Mouse (Mus musculus): ENCODE results near the gene Aox3. TPM values are rescaled to one million over a fixed set of nuclear protein-coding genes. Genes with fewer than 3 reads are reported as not detected.

Gene Aox3
- total RNA-seq, 1 experiment = 1.8 TPM

DNA sequence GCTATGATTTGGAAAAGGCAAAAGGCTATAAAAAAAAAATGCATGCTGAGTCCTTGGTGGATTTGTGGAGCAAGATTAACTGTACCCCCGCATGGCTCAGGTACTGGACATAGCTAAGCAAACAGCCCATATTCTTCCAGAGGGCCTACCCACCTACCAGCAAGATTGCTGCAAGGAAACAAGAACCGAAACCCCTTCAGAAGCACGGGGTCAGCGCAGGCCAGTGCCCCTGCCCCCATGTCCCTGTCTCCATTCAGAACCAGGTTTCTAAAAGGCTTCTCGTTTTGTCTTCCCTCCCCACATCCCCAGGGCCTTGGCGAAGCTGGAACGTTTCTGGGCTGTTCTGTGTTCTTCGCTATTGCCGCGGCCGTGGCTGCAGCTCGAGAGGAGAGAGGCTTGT, 81.4 kb downstream of the Aox3 start:
- H3K9ac ChIP-seq (ENCODE audit: insufficient read depth, low read depth, low read length, poor library complexity, severe bottlenecking) = no peak overlapping the region
- no peak overlapping the region for H3K4me3 ChIP-seq (ENCODE audit: insufficient read depth in 1 of 2, low read depth in 1 of 2, low read length in 2 of 2, poor library complexity in 1 of 2, severe bottlenecking in 1 of 2)
- H3K36me3 ChIP-seq (ENCODE audit: control insufficient read depth, insufficient read depth, low read length, poor library complexity, severe bottlenecking) = no peaks in the 10 kb centered on the region
- peaks cover 0 to 4% of the 10 kb centered on the region in 2 experiments; a peak in 1 of 4 replicates for H3K4me1 ChIP-seq (ENCODE audit: control insufficient read depth in 2 of 2, insufficient read depth in 2 of 2, low read length in 2 of 2, poor library complexity in 1 of 2)
- in situ Hi-C loops (cut with MboI; ENCODE audit: low sequenced_read_pairs in 2 of 2, unreplicated experiment in 2 of 2) = no loop called here
- H3K9me3 ChIP-seq (ENCODE audit: control insufficient read depth, insufficient read depth, low read depth, low read length) = no peaks in the 10 kb centered on the region
- no peak for TF ChIP-seq ZC3H11A (IDR thresholded peaks at IDR 0.05; ENCODE audit: borderline replicate concordance, low read depth, low read length)
- no peak for TF ChIP-seq MAFK (IDR thresholded peaks at IDR 0.05; ENCODE audit: insufficient read depth, low read depth, low read length)
- no peak for TF ChIP-seq CHD2 (IDR thresholded peaks at IDR 0.05; ENCODE audit: low read depth, low read length)
- no peak for TF ChIP-seq ZNF384 (IDR thresholded peaks at IDR 0.05; ENCODE audit: low read depth, low read length)
- TF ChIP-seq HCFC1 (IDR thresholded peaks at IDR 0.05; ENCODE audit: borderline replicate concordance, insufficient read depth, low read length) = no peak
- no peak overlapping the region for H3K27ac ChIP-seq (ENCODE audit: insufficient read depth, low read depth, low read length, poor library complexity, severe bottlenecking)
- DNase-seq (ENCODE audit: low read depth, low spot score) = no peak

DNA sequence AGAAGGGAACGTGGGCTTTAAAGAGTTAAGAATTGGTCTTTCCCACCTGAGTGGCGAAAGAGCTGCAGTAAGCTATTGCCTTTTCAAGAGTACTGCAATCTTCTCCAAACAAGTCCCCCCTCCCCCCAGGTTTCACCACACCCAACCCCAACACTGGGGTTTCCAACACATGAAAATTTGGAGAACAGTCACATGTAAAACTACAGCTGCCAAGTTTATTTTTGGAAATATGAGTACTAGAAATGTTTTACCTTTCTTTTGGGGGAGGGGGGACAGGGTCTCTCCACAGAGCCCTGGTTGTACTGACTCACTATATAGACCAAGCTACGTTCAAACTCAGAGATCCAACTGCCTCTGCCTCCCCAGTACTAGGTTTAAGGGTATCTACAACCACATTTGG, 82.1 kb downstream of the Aox3 start:
- no peaks in the 10 kb centered on the region for H3K9me3 ChIP-seq (ENCODE audit: control insufficient read depth, insufficient read depth, low read depth, low read length)
- DNase-seq (ENCODE audit: low read depth, low spot score) = no peak
- in situ Hi-C loops (cut with MboI; ENCODE audit: low sequenced_read_pairs in 2 of 2, unreplicated experiment in 2 of 2) = no loop called here
- H3K9ac ChIP-seq (ENCODE audit: insufficient read depth, low read depth, low read length, poor library complexity, severe bottlenecking) = no peak overlapping the region
- no peaks in the 10 kb centered on the region for H3K36me3 ChIP-seq (ENCODE audit: control insufficient read depth, insufficient read depth, low read length, poor library complexity, severe bottlenecking)
- no peak overlapping the region for H3K27ac ChIP-seq (ENCODE audit: insufficient read depth, low read depth, low read length, poor library complexity, severe bottlenecking)
- TF ChIP-seq MAFK (IDR thresholded peaks at IDR 0.05; ENCODE audit: insufficient read depth, low read depth, low read length) (no peak), ZC3H11A (IDR thresholded peaks at IDR 0.05; ENCODE audit: borderline replicate concordance, low read depth, low read length) (no peak), ZNF384 (IDR thresholded peaks at IDR 0.05; ENCODE audit: low read depth, low read length) (no peak), HCFC1 (IDR thresholded peaks at IDR 0.05; ENCODE audit: borderline replicate concordance, insufficient read depth, low read length) (no peak), CHD2 (IDR thresholded peaks at IDR 0.05; ENCODE audit: low read depth, low read length) (no peak)
- peaks cover 0 to 4% of the 10 kb centered on the region in 2 experiments; a peak in 1 of 4 replicates for H3K4me1 ChIP-seq (ENCODE audit: control insufficient read depth in 2 of 2, insufficient read depth in 2 of 2, low read length in 2 of 2, poor library complexity in 1 of 2)
- H3K4me3 ChIP-seq (ENCODE audit: insufficient read depth in 1 of 2, low read depth in 1 of 2, low read length in 2 of 2, poor library complexity in 1 of 2, severe bottlenecking in 1 of 2) = no peak overlapping the region

DNA sequence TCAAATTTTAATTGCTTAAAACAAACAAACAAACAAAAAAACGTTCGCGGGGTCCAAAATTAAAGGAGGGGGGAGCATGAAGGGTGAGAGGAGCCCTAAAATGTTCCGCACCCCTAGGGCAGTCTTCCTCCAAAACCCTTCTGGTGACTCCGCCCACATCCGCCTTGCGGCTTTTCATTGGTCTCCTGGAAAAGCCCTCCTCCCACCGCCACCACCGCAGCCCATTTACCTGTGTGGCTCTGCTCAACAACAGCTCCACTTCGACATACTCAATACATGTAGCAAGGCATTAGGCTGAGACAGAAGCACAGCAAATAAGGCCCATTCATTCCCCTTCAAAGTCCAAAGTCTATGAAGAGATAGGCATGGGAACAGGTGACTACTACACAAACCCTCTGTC, 82.6 kb downstream of the Aox3 start:
- DNase-seq (ENCODE audit: low read depth, low spot score) = no peak
- no peak for TF ChIP-seq HCFC1 (IDR thresholded peaks at IDR 0.05; ENCODE audit: borderline replicate concordance, insufficient read depth, low read length)
- no peak for TF ChIP-seq MAFK (IDR thresholded peaks at IDR 0.05; ENCODE audit: insufficient read depth, low read depth, low read length)
- no peak for TF ChIP-seq CHD2 (IDR thresholded peaks at IDR 0.05; ENCODE audit: low read depth, low read length)
- TF ChIP-seq ZNF384 (IDR thresholded peaks at IDR 0.05; ENCODE audit: low read depth, low read length) = no peak
- TF ChIP-seq ZC3H11A (IDR thresholded peaks at IDR 0.05; ENCODE audit: borderline replicate concordance, low read depth, low read length) = no peak
- peaks cover 0 to 2% of the 10 kb centered on the region in 2 experiments; a peak in 1 of 4 replicates for H3K4me1 ChIP-seq (ENCODE audit: control insufficient read depth in 2 of 2, insufficient read depth in 2 of 2, low read length in 2 of 2, poor library complexity in 1 of 2)
- H3K4me3 ChIP-seq (ENCODE audit: insufficient read depth in 1 of 2, low read depth in 1 of 2, low read length in 2 of 2, poor library complexity in 1 of 2, severe bottlenecking in 1 of 2) = no peak overlapping the region
- in situ Hi-C loops (cut with MboI; ENCODE audit: low sequenced_read_pairs in 2 of 2, unreplicated experiment in 2 of 2) = no loop called here
- H3K9me3 ChIP-seq (ENCODE audit: control insufficient read depth, insufficient read depth, low read depth, low read length) = no peaks in the 10 kb centered on the region
- H3K9ac ChIP-seq (ENCODE audit: insufficient read depth, low read depth, low read length, poor library complexity, severe bottlenecking) = no peak overlapping the region
- no peak overlapping the region for H3K27ac ChIP-seq (ENCODE audit: insufficient read depth, low read depth, low read length, poor library complexity, severe bottlenecking)
- no peaks in the 10 kb centered on the region for H3K36me3 ChIP-seq (ENCODE audit: control insufficient read depth, insufficient read depth, low read length, poor library complexity, severe bottlenecking)

DNA sequence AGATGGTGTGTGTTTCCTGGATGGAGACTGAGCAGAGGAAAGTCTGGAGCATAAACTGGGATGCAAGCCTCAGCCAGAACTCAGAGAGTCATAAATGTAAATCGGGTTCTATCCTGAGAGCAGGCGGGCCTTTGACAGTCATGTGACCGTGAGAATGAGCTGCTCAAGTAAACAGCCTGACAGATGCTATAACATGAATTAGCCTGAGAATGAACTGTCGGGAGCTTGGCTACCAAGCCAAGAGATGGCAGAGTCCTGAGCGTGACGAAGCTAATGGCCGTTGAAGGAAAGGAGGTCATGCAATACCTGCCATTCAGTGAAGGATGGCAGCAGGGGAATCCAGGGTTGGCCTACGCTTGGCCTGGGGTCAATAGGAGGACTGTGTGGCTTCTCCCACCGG, 84.1 kb downstream of the Aox3 start:
- Histone ChIP-seq H3K4me3 (ENCODE audit: insufficient read depth in 1 of 2, low read depth in 1 of 2, low read length in 2 of 2, poor library complexity in 1 of 2, severe bottlenecking in 1 of 2) (no peak overlapping the region), H3K9me3 (ENCODE audit: control insufficient read depth, insufficient read depth, low read depth, low read length) (no peaks in the 10 kb centered on the region), H3K9ac (ENCODE audit: insufficient read depth, low read depth, low read length, poor library complexity, severe bottlenecking) (no peak overlapping the region), H3K27ac (ENCODE audit: insufficient read depth, low read depth, low read length, poor library complexity, severe bottlenecking) (no peak overlapping the region), H3K36me3 (ENCODE audit: control insufficient read depth, insufficient read depth, low read length, poor library complexity, severe bottlenecking) (no peaks in the 10 kb centered on the region), H3K4me1 (ENCODE audit: control insufficient read depth in 2 of 2, insufficient read depth in 2 of 2, low read length in 2 of 2, poor library complexity in 1 of 2) (no peaks in the 10 kb centered on the region)
- in situ Hi-C loops (cut with MboI; ENCODE audit: low sequenced_read_pairs in 2 of 2, unreplicated experiment in 2 of 2) = no loop called here
- TF ChIP-seq MAFK (IDR thresholded peaks at IDR 0.05; ENCODE audit: insufficient read depth, low read depth, low read length) = no peak
- TF ChIP-seq CHD2 (IDR thresholded peaks at IDR 0.05; ENCODE audit: low read depth, low read length) = no peak
- TF ChIP-seq ZC3H11A (IDR thresholded peaks at IDR 0.05; ENCODE audit: borderline replicate concordance, low read depth, low read length) = no peak
- no peak for TF ChIP-seq HCFC1 (IDR thresholded peaks at IDR 0.05; ENCODE audit: borderline replicate concordance, insufficient read depth, low read length)
- no peak for TF ChIP-seq ZNF384 (IDR thresholded peaks at IDR 0.05; ENCODE audit: low read depth, low read length)
- DNase-seq (ENCODE audit: low read depth, low spot score) = no peak

DNA sequence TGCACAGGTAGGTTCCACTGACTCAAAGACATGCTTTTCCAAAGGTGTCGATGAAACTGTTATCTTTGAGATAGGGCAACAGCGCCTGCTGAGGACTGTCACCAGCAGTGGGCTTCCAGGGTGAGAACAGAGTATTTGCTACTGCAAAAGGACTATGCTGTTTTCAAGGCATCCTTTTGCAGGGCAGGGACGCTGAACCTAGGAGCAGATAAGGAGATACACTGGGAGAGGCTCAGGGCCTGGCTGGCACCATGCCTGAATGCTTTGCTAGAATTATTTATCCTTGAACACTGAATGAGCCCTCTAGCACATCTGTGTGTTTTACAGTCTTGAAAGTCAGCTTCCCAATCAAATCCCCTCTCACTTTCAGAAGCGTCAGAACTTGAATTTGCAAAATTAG, 85.5 kb downstream of the Aox3 start:
- Histone ChIP-seq H3K4me1 (ENCODE audit: control insufficient read depth in 2 of 2, insufficient read depth in 2 of 2, low read length in 2 of 2, poor library complexity in 1 of 2) (no peaks in the 10 kb centered on the region), H3K4me3 (ENCODE audit: insufficient read depth in 1 of 2, low read depth in 1 of 2, low read length in 2 of 2, poor library complexity in 1 of 2, severe bottlenecking in 1 of 2) (no peak overlapping the region), H3K36me3 (ENCODE audit: control insufficient read depth, insufficient read depth, low read length, poor library complexity, severe bottlenecking) (no peaks in the 10 kb centered on the region), H3K9ac (ENCODE audit: insufficient read depth, low read depth, low read length, poor library complexity, severe bottlenecking) (no peak overlapping the region), H3K9me3 (ENCODE audit: control insufficient read depth, insufficient read depth, low read depth, low read length) (no peaks in the 10 kb centered on the region), H3K27ac (ENCODE audit: insufficient read depth, low read depth, low read length, poor library complexity, severe bottlenecking) (no peak overlapping the region)
- in situ Hi-C loops (cut with MboI; ENCODE audit: low sequenced_read_pairs in 2 of 2, unreplicated experiment in 2 of 2) = no loop called here
- DNase-seq (ENCODE audit: low read depth, low spot score) = no peak
- TF ChIP-seq HCFC1 (IDR thresholded peaks at IDR 0.05; ENCODE audit: borderline replicate concordance, insufficient read depth, low read length) = no peak
- no peak for TF ChIP-seq CHD2 (IDR thresholded peaks at IDR 0.05; ENCODE audit: low read depth, low read length)
- TF ChIP-seq ZNF384 (IDR thresholded peaks at IDR 0.05; ENCODE audit: low read depth, low read length) = no peak
- TF ChIP-seq MAFK (IDR thresholded peaks at IDR 0.05; ENCODE audit: insufficient read depth, low read depth, low read length) = no peak

Measured in ES-E14 (cell line).